8 mouse cellular contexts compared by ENCODE assay signal in genomic region chr11:103696851-103697564, GRCm38 (mm10). TPM values are rescaled to one million over a fixed set of nuclear protein-coding genes. Genes with fewer than 3 reads are reported as not detected.
DNase-seq lines count a peak whose midpoint lies in the region; ATAC-seq and TF ChIP-seq lines count a peak whose summit lies in the region.

No protein-coding gene starts in this region.

- no peak for TF ChIP-seq POLR2A in CH12.LX (IDR thresholded peaks at IDR 0.05; ENCODE audit: low read depth, low read length)
- no peak for TF ChIP-seq POLR2A in limb, embryonic 14.5 days (IDR thresholded peaks at IDR 0.05; ENCODE audit: borderline replicate concordance, extremely low read depth, insufficient read depth, insufficient read length)

- peaks cover 14% of the 10 kb centered on the region for H3K79me2 ChIP-seq in CH12.LX (replicated peaks; ENCODE audit: control insufficient read depth, extremely low read depth, insufficient read depth, poor library complexity, severe bottlenecking)

- whole genome bisulfite sequencing in heart, embryonic 14.5 days: 2% methylated on average over 18 of the region's 18 CpGs
- WGBS in embryonic facial prominence, embryonic 15.5 days: 1% methylated on average over 18 of the region's 18 CpGs
- 1% methylated on average over 18 of the region's 18 CpGs for WGBS in limb, embryonic 14.5 days

- no peaks in the 10 kb centered on the region for H3K9me3 ChIP-seq in heart, embryonic 14.5 days (ENCODE audit: control insufficient read depth, low read length)
- no peaks in the 10 kb centered on the region for H3K9me3 ChIP-seq in CH12.LX (replicated peaks; ENCODE audit: low read length)
- no peaks in the 10 kb centered on the region for H3K9me3 ChIP-seq in embryonic facial prominence, embryonic 15.5 days (replicated peaks)
- no peaks in the 10 kb centered on the region for H3K9me3 ChIP-seq in limb, embryonic 14.5 days (ENCODE audit: control insufficient read depth, low read length)

- H3K4me1 ChIP-seq in heart, embryonic 14.5 days (ENCODE audit: control insufficient read depth in 2 of 2, insufficient read depth in 2 of 2, low read length in 2 of 2): peaks cover 0 to 8% of the 10 kb centered on the region in 2 experiments; a peak in 1 of 4 replicates
- H3K4me1 ChIP-seq in CH12.LX (ENCODE audit: control insufficient read depth in 1 of 2, insufficient read depth in 2 of 2): peaks cover 8 to 39% of the 10 kb centered on the region in 2 experiments; a peak in 2 of 4 replicates
- H3K4me1 ChIP-seq in embryonic facial prominence, embryonic 15.5 days: 0 out of 2 replicates have a peak, but pooled peaks cover 3% of the 10 kb centered on the region
- H3K4me1 ChIP-seq in limb, embryonic 14.5 days (ENCODE audit: control insufficient read depth, insufficient read depth, low read length): peaks cover 6% of the 10 kb centered on the region; the same call in 1 of the 2 replicates

- TF ChIP-seq EP300 in CH12.LX (IDR thresholded peaks at IDR 0.05; ENCODE audit: low read length): no peak

- dilution Hi-C loops in CH12.LX (cut with MboI; ENCODE audit: extremely low pct_ligation_motif_present, extremely low pct_unique_long_range_greater_than_20kb, low sequenced_read_pairs): no loop called here

- H3K9ac ChIP-seq in heart, embryonic 14.5 days (ENCODE audit: low read length): peak overlapping the region; percentile 92
- H3K9ac ChIP-seq in CH12.LX (ENCODE audit: insufficient read depth, low read depth): peak overlapping the region; percentile 72
- H3K9ac ChIP-seq in embryonic facial prominence, embryonic 15.5 days: peak overlapping the region; percentile 84
- peak overlapping the region; percentile 92 for H3K9ac ChIP-seq in limb, embryonic 14.5 days (ENCODE audit: low read depth, low read length, severe bottlenecking)

- no peak for DNase-seq in heart, adult 9 months (ENCODE audit: low spot score in 2 of 2)
- DNase-seq in CH12.LX (ENCODE audit: extremely low read depth): peak; percentile 66
- DNase-seq in limb, embryonic 14.5 days (ENCODE audit: low spot score): peak; percentile 43
- no peak for DNase-seq in adrenal gland, postnatal 10 days
- DNase-seq in adrenal gland, postnatal 14 days: no peak

- in situ Hi-C loops in CH12.LX (cut with MboI; ENCODE audit: low pct_ligation_motif_present, low pct_unique_long_range_greater_than_20kb, low sequenced_read_pairs): no loop called here

- no peaks in the 10 kb centered on the region for H3K27me3 ChIP-seq in heart, embryonic 14.5 days (ENCODE audit: control insufficient read depth, insufficient read depth, low read length)
- no peaks in the 10 kb centered on the region for H3K27me3 ChIP-seq in CH12.LX (replicated peaks)
- H3K27me3 ChIP-seq in embryonic facial prominence, embryonic 15.5 days: no peaks in the 10 kb centered on the region
- no peaks in the 10 kb centered on the region for H3K27me3 ChIP-seq in limb, embryonic 14.5 days (ENCODE audit: control insufficient read depth, insufficient read depth, low read length)

- peak in 1 of 2 experiments; percentile 24; a peak in 1 of 4 replicates for TF ChIP-seq CTCF in CH12.LX (conservative IDR thresholded peaks at IDR 0.05 in 1 of 2, IDR thresholded peaks at IDR 0.05 in 1 of 2; ENCODE audit: low read depth in 2 of 2, low read length in 2 of 2)

- H3K4me2 ChIP-seq in heart, embryonic 14.5 days (ENCODE audit: low read length): peak overlapping the region; percentile 80
- peak overlapping the region; percentile 56 for H3K4me2 ChIP-seq in CH12.LX (ENCODE audit: insufficient read depth, low read depth, poor library complexity, severe bottlenecking)
- peak overlapping the region; percentile 55 for H3K4me2 ChIP-seq in embryonic facial prominence, embryonic 15.5 days (replicated peaks)
- peak overlapping the region; percentile 57 for H3K4me2 ChIP-seq in limb, embryonic 14.5 days (replicated peaks; ENCODE audit: low read depth, low read length, severe bottlenecking)

- peak; percentile 38; the same call in 1 of the 2 replicates for ATAC-seq in heart, embryonic 14.5 days (ENCODE audit: insufficient number of reproducible peaks, insufficient read depth, low FRiP score, low read depth)
- ATAC-seq in embryonic facial prominence, embryonic 15.5 days (ENCODE audit: insufficient number of reproducible peaks, low FRiP score, low TSS enrichment, low read depth): no peak
- ATAC-seq in limb, embryonic 14.5 days (ENCODE audit: low FRiP score, low read depth): peak; percentile 31
- ATAC-seq in neutrophil, adult 5-6 weeks (ENCODE audit: extremely low read depth, insufficient number of reproducible peaks, low FRiP score, poor library complexity, severe bottlenecking): peak; percentile 34; the same call in 1 of the 2 replicates

- no peak; the same call in 1 of the 2 replicates for TF ChIP-seq RAD21 in CH12.LX (IDR thresholded peaks at IDR 0.05; ENCODE audit: low read depth, low read length)

- H3K27ac ChIP-seq in heart, embryonic 14.5 days (replicated peaks in 1 of 2; ENCODE audit: control insufficient read depth in 1 of 2, insufficient read depth in 1 of 2, low read depth in 2 of 2, low read length in 2 of 2): peak overlapping the region; percentile 99 to 100
- H3K27ac ChIP-seq in CH12.LX (ENCODE audit: insufficient read depth, low read depth): peak overlapping the region; percentile 77; the same call in 1 of the 2 replicates
- peak overlapping the region; percentile 99 for H3K27ac ChIP-seq in embryonic facial prominence, embryonic 15.5 days (replicated peaks)
- peak overlapping the region; percentile 98 for H3K27ac ChIP-seq in limb, embryonic 14.5 days (replicated peaks; ENCODE audit: low read depth, low read length)

- peaks cover 7% of the 10 kb centered on the region for H3K36me3 ChIP-seq in heart, embryonic 14.5 days (ENCODE audit: control insufficient read depth, insufficient read depth, low read length)
- peaks cover 3 to 29% of the 10 kb centered on the region in 2 experiments for H3K36me3 ChIP-seq in CH12.LX (replicated peaks in 1 of 2; ENCODE audit: control insufficient read depth in 1 of 2, insufficient read depth in 1 of 2, low read length in 1 of 2)
- H3K36me3 ChIP-seq in embryonic facial prominence, embryonic 15.5 days: no peaks in the 10 kb centered on the region
- no peaks in the 10 kb centered on the region for H3K36me3 ChIP-seq in limb, embryonic 14.5 days (ENCODE audit: control insufficient read depth, insufficient read depth, low read length)

- peak overlapping the region; percentile 84 to 95 for H3K4me3 ChIP-seq in heart, embryonic 14.5 days (ENCODE audit: control insufficient read depth in 1 of 2, insufficient read depth in 1 of 2, low read depth in 1 of 2, low read length in 2 of 2)
- H3K4me3 ChIP-seq in CH12.LX (replicated peaks in 1 of 3; ENCODE audit: low read depth in 2 of 3, low read length in 2 of 3, poor library complexity in 1 of 3): peak overlapping the region; percentile 66 to 81 (median 78)
- peak overlapping the region; percentile 76 for H3K4me3 ChIP-seq in embryonic facial prominence, embryonic 15.5 days (replicated peaks)
- peak overlapping the region; percentile 97 for H3K4me3 ChIP-seq in limb, embryonic 14.5 days (replicated peaks; ENCODE audit: low read length)

RNA-seq across cellular contexts. Expression of gene Gosr2, which starts 0.7 kb away (rescaled TPM):
- polyA plus RNA-seq in heart, embryonic 14.5 days (2014; fragmentation: Nextera tagmentation; extraction: Ambion mirVana): 60.4 and 63.5 TPM in 2 replicates
- total RNA-seq in CH12.LX (2012; rRNA removed): 93.7 and 109 TPM in 2 replicates
- total RNA-seq in CH12.LX (2014; rRNA removed): 106 and 108 TPM in 2 replicates
- 107 and 109 TPM in 2 replicates for polyA plus RNA-seq in CH12.LX (2012; ENCODE audit: insufficient read length, low read depth)
- polyA plus RNA-seq in embryonic facial prominence, embryonic 15.5 days (2015; fragmentation: Nextera tagmentation; extraction: Ambion mirVana): 92.5 and 93.5 TPM in 2 replicates
- 104 and 111 TPM in 2 replicates for polyA plus RNA-seq in limb, embryonic 14.5 days (2012; rRNA removed)
- 106 and 107 TPM in 2 replicates for polyA plus RNA-seq in limb, embryonic 14.5 days (2014; fragmentation: Nextera tagmentation; extraction: Ambion mirVana)
- total RNA-seq in neutrophil, adult 5-6 weeks (2017): 43.5 and 51.4 TPM in 2 replicates
- 10 to 100 TPM; 64.3 to 72.7 TPM for total RNA-seq in adrenal gland, postnatal 10 days (2021)
- 72.3 and 74.8 TPM in 2 replicates for total RNA-seq in adrenal gland, postnatal 14 days (2021)

RNA-seq across cellular contexts. Expression of gene Rprml, which starts 47.6 kb away (rescaled TPM):
- polyA plus RNA-seq in heart, embryonic 14.5 days (2014; fragmentation: Nextera tagmentation; extraction: Ambion mirVana): not detected in 2 replicates
- total RNA-seq in CH12.LX (2012; rRNA removed): not detected in 2 replicates
- not detected in 2 replicates for total RNA-seq in CH12.LX (2014; rRNA removed)
- not detected in 2 replicates for polyA plus RNA-seq in CH12.LX (2012; ENCODE audit: insufficient read length, low read depth)
- polyA plus RNA-seq in embryonic facial prominence, embryonic 15.5 days (2015; fragmentation: Nextera tagmentation; extraction: Ambion mirVana): 0.22 and 0.32 TPM in 2 replicates
- polyA plus RNA-seq in limb, embryonic 14.5 days (2012; rRNA removed): 0.11 and 0.20 TPM in 2 replicates
- polyA plus RNA-seq in limb, embryonic 14.5 days (2014; fragmentation: Nextera tagmentation; extraction: Ambion mirVana): not detected in 2 replicates
- total RNA-seq in neutrophil, adult 5-6 weeks (2017): not detected in 2 replicates
- total RNA-seq in adrenal gland, postnatal 10 days (2021): under 1 TPM in 1 of 2 experiments, not detected in 1; 0.45 TPM
- not detected in 2 replicates for total RNA-seq in adrenal gland, postnatal 14 days (2021)

RNA-seq across cellular contexts. Expression of gene Wnt9b, which starts 52.6 kb away (rescaled TPM):
- polyA plus RNA-seq in heart, embryonic 14.5 days (2014; fragmentation: Nextera tagmentation; extraction: Ambion mirVana): 0.45 and 0.65 TPM in 2 replicates
- total RNA-seq in CH12.LX (2012; rRNA removed): not detected in 2 replicates
- total RNA-seq in CH12.LX (2014; rRNA removed): not detected in 2 replicates
- polyA plus RNA-seq in CH12.LX (2012; ENCODE audit: insufficient read length, low read depth): not detected in 2 replicates
- 0.47 and 1.2 TPM in 2 replicates for polyA plus RNA-seq in embryonic facial prominence, embryonic 15.5 days (2015; fragmentation: Nextera tagmentation; extraction: Ambion mirVana)
- 0.62 and 0.63 TPM in 2 replicates for polyA plus RNA-seq in limb, embryonic 14.5 days (2012; rRNA removed)
- 0.47 and 0.80 TPM in 2 replicates for polyA plus RNA-seq in limb, embryonic 14.5 days (2014; fragmentation: Nextera tagmentation; extraction: Ambion mirVana)
- not detected in 2 replicates for total RNA-seq in neutrophil, adult 5-6 weeks (2017)
- under 1 TPM; 0.12 to 0.39 TPM for total RNA-seq in adrenal gland, postnatal 10 days (2021)
- 0.22 and 0.23 TPM in 2 replicates for total RNA-seq in adrenal gland, postnatal 14 days (2021)

RNA-seq across cellular contexts. Expression of gene Lyzl6, which starts 58.3 kb away (rescaled TPM):
- not detected in 2 replicates for polyA plus RNA-seq in heart, embryonic 14.5 days (2014; fragmentation: Nextera tagmentation; extraction: Ambion mirVana)
- total RNA-seq in CH12.LX (2012; rRNA removed): not detected in 2 replicates
- total RNA-seq in CH12.LX (2014; rRNA removed): not detected in 2 replicates
- polyA plus RNA-seq in CH12.LX (2012; ENCODE audit: insufficient read length, low read depth): not detected in 2 replicates
- polyA plus RNA-seq in embryonic facial prominence, embryonic 15.5 days (2015; fragmentation: Nextera tagmentation; extraction: Ambion mirVana): not detected in 2 replicates
- not detected in 2 replicates for polyA plus RNA-seq in limb, embryonic 14.5 days (2012; rRNA removed)
- not detected in 2 replicates for polyA plus RNA-seq in limb, embryonic 14.5 days (2014; fragmentation: Nextera tagmentation; extraction: Ambion mirVana)
- total RNA-seq in neutrophil, adult 5-6 weeks (2017): not detected in 2 replicates
- not detected for total RNA-seq in adrenal gland, postnatal 10 days (2021)
- not detected in 2 replicates for total RNA-seq in adrenal gland, postnatal 14 days (2021)

Comparison
In these comparisons a context has a peak if more than half of its experiments do, and no peak if none do; other contexts are left out.
1. DNase-seq: peak in CH12.LX (single experiment) and limb, embryonic 14.5 days (single experiment); none in heart, adult 9 months (0 of 2), adrenal gland, postnatal 10 days (single experiment) and adrenal gland, postnatal 14 days (single experiment).
2. Peak in every context shown above with its lines, with median percentiles within 50 percentile points of each other: H3K27ac ChIP-seq, H3K4me2 ChIP-seq, H3K4me3 ChIP-seq and H3K9ac ChIP-seq.